Mouse (Mus musculus) heart, postnatal 14 days (tissue): ENCODE results near the gene Sorcs3. TPM values are rescaled to one million over a fixed set of nuclear protein-coding genes. Genes with fewer than 3 reads are reported as not detected.

Source experiments
- DNase-seq, 2 experiments: peaks; one replicate each; pipeline ENCODE4 v3.0.0; 2021 to 2022
- intact Hi-C: fragments of 180-260 bp; cut with DNase I; formaldehyde crosslinking; loops from one replicate; pipeline ENCODE4 v1.15.1; 2025
- total RNA-seq, 2 experiments: library from RNA; stranded (reverse); gene quantifications; 2 replicates each; pipeline ENCODE4 v1.2.3; 2021

Gene Sorcs3
- total RNA-seq, 2 experiments from 2014 or later = 0.05 TPM; not detected in 1

GRCm38 (mm10) chr19:48787269-48787668 lies 581.4 kb downstream of the Sorcs3 start:
- intact Hi-C loops = no loop called here
- DNase-seq = no peak

- intact Hi-C loops = no loop called here
- no peak for DNase-seq
Measured at GRCm38 (mm10) chr19:48804546-48804945, 598.7 kb downstream of the Sorcs3 start.

- DNase-seq = no peak
- intact Hi-C loops = no loop called here
Measured at GRCm38 (mm10) chr19:48811541-48811940, 605.7 kb downstream of the Sorcs3 start.

- no peak for DNase-seq
- intact Hi-C loops = no loop called here
Measured at GRCm38 (mm10) chr19:48813823-48814222, 608.0 kb downstream of the Sorcs3 start.

GRCm38 (mm10) chr19:48815064-48815463 lies 609.2 kb downstream of the Sorcs3 start:
- intact Hi-C loops = no loop called here
- no peak for DNase-seq

GRCm38 (mm10) chr19:48820493-48821282 lies 614.9 kb downstream of the Sorcs3 start:
- no peak for DNase-seq
- intact Hi-C loops = no loop called here

- DNase-seq = no peak
- intact Hi-C loops = no loop called here
Measured at GRCm38 (mm10) chr19:48821283-48821715, 615.5 kb downstream of the Sorcs3 start.

GRCm38 (mm10) chr19:48834342-48834741 lies 628.5 kb downstream of the Sorcs3 start:
- intact Hi-C loops = no loop called here
- DNase-seq = no peak

GRCm38 (mm10) chr19:48839418-48839817 lies 633.6 kb downstream of the Sorcs3 start:
- no peak for DNase-seq
- intact Hi-C loops = no loop called here

- intact Hi-C loops = no loop called here
Measured at GRCm38 (mm10) chr19:48847700-48848099, 641.9 kb downstream of the Sorcs3 start.

GRCm38 (mm10) chr19:48850466-48850865 lies 644.6 kb downstream of the Sorcs3 start:
- no peak for DNase-seq
- intact Hi-C loops = no loop called here

More at GRCm38 (mm10) chr19:48847700-48848099, 641.9 kb downstream of the Sorcs3 start:
- DNase-seq = no peak
